Mouse (Mus musculus) stomach, embryonic 14.5 days (tissue): ENCODE measurements at regions not wholly inside any gene's neighbourhood (a gene's known extent, or its start where the extent isn't known, plus 50 kb on each side); places are given as distances from the start of the nearest gene placed in this dataset.
"Not testable (repeated sequence)": the region's sequence is repeated elsewhere in the genome, so short reads cannot be mapped to it uniquely, and the experiment has no call there.

Experiments used
- ATAC-seq: fragments of 200-750 bp; cut with Nextera tagmentation; 2 replicates; pipeline ENCODE4 v1.8.0; 2017; ENCODE audit warnings: low read depth, moderate TSS enrichment; ENCODE audit not compliant: insufficient number of reproducible peaks, insufficient read depth, low FRiP score
- H3K27ac ChIP-seq: fragments of 300-500 bp; sonication (generic); 2 replicates; pipeline ENCODE4 v1.5.1; 2014; ENCODE audit warnings: mild to moderate bottlenecking, low read length, moderate library complexity, mixed read lengths
- H3K27me3 ChIP-seq: fragments of 300-500 bp; sonication (generic); 2 replicates; pipeline ENCODE4 v1.6.1; 2014; ENCODE audit warnings: low read length, control low read depth, mixed read lengths; ENCODE audit not compliant: control insufficient read depth, insufficient read depth
- H3K36me3 ChIP-seq: fragments of 300-500 bp; sonication (generic); 2 replicates; pipeline ENCODE4 v1.6.1; 2014; ENCODE audit warnings: mild to moderate bottlenecking, control low read depth, low read length, moderate library complexity, mixed read lengths; ENCODE audit not compliant: control insufficient read depth, insufficient read depth
- H3K4me1 ChIP-seq: fragments of 300-500 bp; sonication (generic); 2 replicates; pipeline ENCODE4 v1.6.1; 2014; ENCODE audit warnings: low read length, control low read depth, mixed read lengths; ENCODE audit not compliant: control insufficient read depth, insufficient read depth
- H3K4me2 ChIP-seq: fragments of 300-500 bp; sonication (generic); replicated peaks from 2 replicates; pipeline ENCODE4 v1.6.1; 2014; ENCODE audit warnings: low read depth, low read length, control low read depth
- H3K4me3 ChIP-seq: fragments of 300-500 bp; sonication (generic); 2 replicates; pipeline ENCODE4 v1.5.1; 2014; ENCODE audit warnings: low read depth, low read length, control low read depth
- H3K9ac ChIP-seq: fragments of 300-500 bp; sonication (generic); replicated peaks from 2 replicates; pipeline ENCODE4 v1.6.1; 2014; ENCODE audit warnings: low read depth, mild to moderate bottlenecking, control low read depth, low read length, moderate library complexity, mixed read lengths
- H3K9me3 ChIP-seq: fragments of 300-500 bp; sonication (generic); 2 replicates; pipeline ENCODE4 v1.6.1; 2016; ENCODE audit warnings: low read depth, low read length, control low read depth; ENCODE audit not compliant: control insufficient read depth
- WGBS: fragments of 180-500 bp; shearing (Covaris S2); extraction: QIAGEN DNeasy Blood & Tissue Kit; methylation state at CpG from one replicate; pipeline ENCODE4 v1.1.7; 2014; 5-methylcytosine and 5-hydroxymethylcytosine counted together

DNA sequence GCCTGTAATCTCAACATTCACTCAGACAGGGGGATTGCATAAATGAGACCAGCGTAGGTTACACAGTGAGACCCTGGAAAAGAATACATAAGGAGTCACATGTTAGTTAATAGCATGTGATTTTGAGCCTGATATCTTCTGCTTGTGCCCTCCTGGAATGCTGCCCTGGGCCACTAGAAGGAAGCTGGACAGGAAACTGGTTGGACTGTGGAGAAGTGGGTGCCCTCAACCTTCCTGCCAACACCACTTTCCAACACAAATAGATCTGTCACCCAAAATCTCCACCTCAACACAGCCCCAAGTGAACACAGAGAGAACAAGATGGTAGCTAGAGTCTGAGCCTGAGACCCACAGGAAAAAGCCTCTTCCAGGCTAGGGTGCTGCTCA, 76.2 kb downstream of the Tomm20 start:
- no peak for ATAC-seq
- H3K9ac ChIP-seq = no peak overlapping the region
- no peak overlapping the region for H3K4me3 ChIP-seq
- no peak overlapping the region; the same call in 1 of the 2 replicates for H3K27ac ChIP-seq
- 69% methylated on average over 1 of the region's 1 CpGs for WGBS
- 0 out of 2 replicates have a peak, but pooled peaks cover 7% of the 10 kb centered on the region for H3K4me1 ChIP-seq
- no peaks in the 10 kb centered on the region for H3K27me3 ChIP-seq
- no peaks in the 10 kb centered on the region for H3K36me3 ChIP-seq
- no peak overlapping the region for H3K4me2 ChIP-seq
- H3K9me3 ChIP-seq = no peaks in the 10 kb centered on the region

DNA sequence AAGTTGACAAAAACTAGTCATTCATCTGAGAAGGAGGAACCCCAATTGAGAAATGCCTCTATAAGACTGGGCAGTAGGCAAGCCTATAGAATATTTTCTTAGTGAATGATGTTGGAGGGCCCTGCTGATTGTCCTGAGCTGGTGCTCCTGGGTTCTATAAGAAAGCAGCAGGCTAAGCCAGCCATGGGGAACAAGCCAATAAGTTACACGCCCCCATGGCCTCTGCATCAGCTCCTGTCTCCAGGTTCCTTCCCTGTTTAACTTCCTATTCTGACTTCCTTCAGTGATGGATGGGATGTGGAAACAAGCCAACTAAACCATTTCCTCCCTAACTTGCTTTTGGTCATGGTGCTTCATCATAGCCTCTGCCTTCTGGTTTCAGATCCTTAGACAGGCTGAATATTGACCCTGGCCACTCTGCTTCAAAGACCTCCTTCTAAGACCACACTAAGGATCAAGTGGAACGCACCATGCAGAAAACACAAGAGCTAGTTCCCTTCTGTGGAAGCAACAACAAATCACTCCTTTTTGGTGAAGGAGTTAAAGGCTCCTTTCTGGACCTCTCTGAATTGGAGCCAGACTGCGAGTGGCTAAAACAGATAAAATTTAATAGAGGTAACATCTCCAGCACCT, 76.7 kb downstream of the Tomm20 start:
- Histone ChIP-seq H3K27ac (no peak overlapping the region; the same call in 1 of the 2 replicates), H3K4me3 (no peak overlapping the region), H3K4me1 (0 out of 2 replicates have a peak, but pooled peaks cover 7% of the 10 kb centered on the region), H3K27me3 (no peaks in the 10 kb centered on the region), H3K4me2 (no peak overlapping the region), H3K36me3 (no peaks in the 10 kb centered on the region), H3K9me3 (no peaks in the 10 kb centered on the region), H3K9ac (no peak overlapping the region)
- WGBS = 38% methylated on average over 3 of the region's 3 CpGs
- no peak for ATAC-seq

DNA sequence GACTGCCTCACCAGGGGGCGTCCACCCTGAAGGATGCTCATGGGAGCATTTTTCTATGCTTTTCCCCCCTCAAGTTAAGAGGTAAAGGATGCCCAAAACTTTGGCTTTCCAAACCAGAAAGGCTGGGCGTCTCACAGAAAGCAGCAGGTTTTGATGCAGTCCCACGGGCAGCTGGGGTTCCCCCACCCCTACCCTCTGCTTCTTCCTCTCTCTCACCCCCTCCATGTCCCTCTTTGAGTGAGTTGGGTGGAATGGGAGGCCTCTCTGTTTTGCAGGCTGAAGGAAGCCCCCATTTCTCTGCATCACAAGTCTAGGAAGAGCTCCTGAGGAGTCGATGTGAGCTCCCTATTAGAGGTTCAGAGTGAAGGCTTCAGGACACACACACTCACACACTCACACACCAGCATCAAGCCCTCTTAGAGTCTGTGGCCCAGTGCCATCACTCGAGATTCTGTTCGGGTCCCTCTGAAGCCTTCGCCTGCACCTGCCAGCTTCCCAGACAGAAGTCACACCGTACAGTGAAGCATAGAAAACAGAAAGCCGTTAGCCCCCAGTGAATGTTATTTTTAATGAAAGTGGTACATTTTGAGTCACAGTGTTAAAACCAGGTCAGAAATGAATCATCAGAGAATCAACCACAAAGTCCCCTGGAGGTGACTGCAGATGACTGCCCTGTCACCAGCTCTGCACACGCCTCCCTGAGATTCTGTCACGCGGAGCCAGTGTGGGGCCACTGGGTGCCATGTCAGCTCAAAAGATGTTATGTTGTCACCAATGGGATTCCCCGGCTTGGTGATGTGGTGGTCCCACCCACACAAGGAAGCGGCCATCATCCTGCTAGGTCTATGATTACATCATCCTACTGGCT, 78.3 kb downstream of the Tomm20 start:
- ATAC-seq = no peak
- WGBS = 84% methylated on average over 14 of the region's 14 CpGs
- Histone ChIP-seq H3K9me3 (no peaks in the 10 kb centered on the region), H3K27me3 (no peaks in the 10 kb centered on the region), H3K27ac (no peak overlapping the region), H3K4me2 (no peak overlapping the region), H3K4me1 (0 out of 2 replicates have a peak, but pooled peaks cover 3% of the 10 kb centered on the region), H3K36me3 (no peaks in the 10 kb centered on the region), H3K9ac (no peak overlapping the region), H3K4me3 (no peak overlapping the region)

DNA sequence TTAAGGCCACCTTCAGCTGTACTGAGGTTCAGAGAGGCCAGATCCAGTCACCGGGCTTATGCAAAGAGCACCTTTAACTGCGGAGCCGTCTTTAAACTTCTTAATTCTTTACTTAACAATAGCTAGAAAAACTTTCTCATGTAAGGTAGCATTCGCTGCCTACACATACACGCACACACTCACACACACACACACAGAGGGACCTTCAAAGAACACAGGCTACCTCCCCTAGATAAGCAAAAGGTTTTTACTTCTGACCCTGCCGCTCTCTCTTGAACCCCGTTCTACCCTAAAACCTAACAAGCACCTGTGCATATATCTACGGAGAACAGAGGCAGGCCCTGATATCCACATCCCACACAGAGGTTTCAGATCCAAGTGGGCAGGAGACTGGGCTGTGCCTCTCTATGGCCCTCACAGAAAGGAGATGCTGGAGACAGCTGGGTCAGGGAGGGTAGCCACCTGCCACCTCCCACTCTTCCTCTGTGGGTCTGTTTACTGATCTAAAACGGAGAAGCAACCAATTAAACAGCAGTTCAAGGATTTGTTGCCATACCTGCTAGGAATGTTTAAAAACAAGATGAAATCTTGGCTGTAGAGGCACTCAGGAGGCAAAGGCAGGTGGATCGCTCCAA, 81.2 kb downstream of the Tomm20 start:
- Histone ChIP-seq H3K27me3 (no peaks in the 10 kb centered on the region), H3K9ac (no peak overlapping the region), H3K36me3 (no peaks in the 10 kb centered on the region), H3K4me3 (no peak overlapping the region), H3K9me3 (no peaks in the 10 kb centered on the region), H3K4me2 (no peak overlapping the region), H3K4me1 (0 out of 2 replicates have a peak, but pooled peaks cover 3% of the 10 kb centered on the region), H3K27ac (no peak overlapping the region)
- no peak for ATAC-seq
- 72% methylated on average over 10 of the region's 10 CpGs for WGBS

DNA sequence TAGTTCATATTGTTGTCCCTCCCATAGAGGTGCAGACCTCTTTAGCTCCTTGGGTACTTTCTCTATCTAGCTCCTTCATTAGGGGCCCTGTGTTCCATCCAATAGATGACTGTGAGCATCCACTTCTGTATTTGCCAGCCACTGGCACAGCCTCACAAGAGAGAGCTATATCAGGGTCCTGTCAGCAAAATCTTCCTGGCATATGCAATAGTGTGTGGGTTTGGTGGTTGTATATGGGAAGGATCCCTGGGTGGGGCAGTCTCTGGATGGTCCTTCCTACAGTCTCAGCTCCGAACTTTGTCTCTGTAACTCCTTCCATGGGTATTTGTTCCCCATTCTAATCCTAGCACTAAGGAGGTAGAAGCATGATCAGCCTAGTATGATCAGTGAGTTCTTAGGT, 82.0 kb downstream of the Tomm20 start:
- not testable (repeated sequence) for H3K4me3 ChIP-seq, H3K36me3 ChIP-seq, ATAC-seq, H3K4me1 ChIP-seq, H3K4me2 ChIP-seq, H3K9ac ChIP-seq, H3K27me3 ChIP-seq, H3K27ac ChIP-seq, H3K9me3 ChIP-seq
- 100% methylated on average over 1 of the region's 1 CpGs for WGBS

DNA sequence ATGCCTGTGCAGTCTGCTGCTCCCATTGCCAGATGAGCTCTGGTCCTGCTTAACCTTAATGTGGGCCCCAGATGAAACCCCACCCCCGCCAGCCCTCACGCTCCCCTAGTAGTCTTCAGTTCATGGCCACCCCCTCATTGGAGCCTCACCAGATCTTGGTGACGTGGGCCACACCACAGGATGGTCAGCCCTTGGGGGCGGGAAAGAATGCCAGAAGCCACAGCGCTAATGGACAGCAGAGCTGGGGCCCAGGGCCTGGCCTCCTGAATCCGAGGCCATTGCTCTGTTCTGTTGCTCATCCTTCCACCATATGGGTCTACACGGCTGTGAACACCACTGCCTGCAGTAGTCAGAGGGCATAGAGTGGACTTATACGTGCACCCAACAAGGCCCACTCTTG, 83.9 kb downstream of the Tomm20 start:
- no peak overlapping the region for H3K9ac ChIP-seq
- no peak overlapping the region for H3K27ac ChIP-seq
- WGBS = 88% methylated on average over 8 of the region's 8 CpGs
- no peak for ATAC-seq
- no peaks in the 10 kb centered on the region for H3K9me3 ChIP-seq
- no peak overlapping the region for H3K4me3 ChIP-seq
- no peak overlapping the region for H3K4me2 ChIP-seq
- H3K36me3 ChIP-seq = no peaks in the 10 kb centered on the region
- no peaks in the 10 kb centered on the region for H3K4me1 ChIP-seq
- H3K27me3 ChIP-seq = no peaks in the 10 kb centered on the region

DNA sequence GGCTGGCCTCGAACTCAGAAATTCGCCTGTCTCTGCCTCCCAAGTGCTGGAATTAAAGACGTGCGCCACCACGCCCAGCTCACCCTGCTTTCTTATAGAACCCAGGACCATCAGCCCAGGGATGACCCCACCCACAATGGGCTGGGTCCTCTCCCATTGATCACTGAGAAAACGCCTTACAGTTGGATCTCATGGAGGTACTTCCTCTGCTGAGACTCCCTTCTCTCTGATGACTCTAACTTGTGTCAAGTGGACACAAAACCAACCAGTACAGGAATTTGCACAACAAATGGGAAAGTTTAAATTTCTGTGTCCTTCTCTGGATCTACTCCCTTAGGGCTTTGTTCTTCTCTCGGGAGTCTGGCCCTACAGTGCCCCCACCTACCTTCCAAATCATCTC, 85.0 kb downstream of the Tomm20 start:
- Histone ChIP-seq H3K4me1 (no peaks in the 10 kb centered on the region), H3K27ac (no peak overlapping the region), H3K27me3 (no peaks in the 10 kb centered on the region), H3K4me3 (no peak overlapping the region), H3K9ac (no peak overlapping the region), H3K36me3 (no peaks in the 10 kb centered on the region), H3K4me2 (no peak overlapping the region), H3K9me3 (no peaks in the 10 kb centered on the region)
- no peak for ATAC-seq
- WGBS = 88% methylated on average over 7 of the region's 7 CpGs

DNA sequence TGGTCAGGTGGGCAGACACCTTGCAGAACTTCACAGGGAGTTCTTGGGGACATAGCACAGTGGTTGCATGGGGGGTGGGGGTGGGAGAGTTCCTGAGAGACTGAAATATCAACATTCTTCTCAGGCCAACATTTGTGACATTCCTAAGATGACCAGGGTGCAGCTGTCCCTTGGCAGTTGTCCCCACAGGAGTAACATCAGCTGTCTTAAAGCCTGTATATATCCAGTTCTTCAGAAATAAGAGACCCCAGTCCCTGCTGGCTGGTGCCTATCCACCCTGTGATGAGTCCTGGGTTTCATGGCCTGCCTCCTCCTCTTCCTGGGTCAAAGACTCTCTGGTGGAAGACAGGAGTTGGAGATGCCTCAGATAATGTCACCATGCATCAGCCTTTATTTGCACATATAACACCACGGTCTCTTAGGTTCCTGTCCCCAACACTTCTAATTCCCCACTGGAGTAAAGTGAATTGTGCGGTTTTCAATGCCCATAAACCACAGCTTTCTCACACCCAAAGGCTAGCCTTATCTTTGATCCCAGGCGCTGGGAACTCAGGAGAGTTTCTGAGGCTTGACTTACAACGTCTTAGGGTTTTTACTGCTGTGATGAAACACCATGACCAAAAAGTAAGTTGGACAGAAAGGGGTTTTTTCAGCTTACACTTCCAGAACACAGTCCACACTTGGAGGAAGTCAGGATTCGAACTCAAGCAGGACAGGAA, 85.8 kb downstream of the Tomm20 start:
- 92% methylated on average over 5 of the region's 5 CpGs for WGBS
- no peak overlapping the region for H3K27ac ChIP-seq
- no peaks in the 10 kb centered on the region for H3K27me3 ChIP-seq
- H3K9ac ChIP-seq = no peak overlapping the region
- no peak for ATAC-seq
- peaks cover under 1% of the 10 kb centered on the region; the same call in 1 of the 2 replicates for H3K4me1 ChIP-seq
- H3K4me3 ChIP-seq = no peak overlapping the region
- H3K36me3 ChIP-seq = no peaks in the 10 kb centered on the region
- H3K4me2 ChIP-seq = no peak overlapping the region
- H3K9me3 ChIP-seq = no peaks in the 10 kb centered on the region
